In the genomic region with DNA sequence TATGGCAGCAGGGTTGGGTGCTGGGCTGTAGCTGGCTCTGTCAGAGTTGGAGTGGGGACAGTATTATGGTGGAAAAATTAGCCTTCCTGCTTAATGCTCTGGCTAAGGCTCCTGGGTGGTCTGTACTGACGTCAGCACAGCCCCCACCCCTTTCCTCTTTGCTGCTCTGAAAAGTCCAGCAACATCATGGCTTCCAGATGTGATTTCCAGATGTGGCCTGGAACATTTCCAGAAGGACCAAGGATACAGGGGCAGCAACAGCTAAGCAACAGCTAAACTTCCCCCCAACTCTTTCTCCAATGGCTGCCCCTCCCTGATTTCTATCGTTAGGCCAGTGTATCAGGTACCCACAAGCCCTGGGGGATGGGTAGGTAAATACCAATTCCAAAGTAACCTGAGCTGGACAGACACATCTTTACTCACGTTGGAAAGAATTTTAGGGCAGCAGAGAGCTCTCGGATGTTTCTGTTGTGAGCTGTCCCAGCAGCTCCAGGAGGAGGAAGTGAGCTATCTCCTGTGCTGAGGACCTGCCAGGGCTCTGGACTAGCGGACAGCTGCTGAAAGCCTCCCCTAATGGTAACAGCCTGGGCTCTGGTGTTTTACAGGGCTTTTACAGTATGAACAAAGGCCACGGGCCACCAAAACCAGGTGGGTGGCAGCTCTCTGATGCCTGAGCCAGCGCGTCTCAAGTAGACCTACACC, we compare ENCODE assay signal across 8 mouse cellular contexts. TPM values are rescaled to one million over a fixed set of nuclear protein-coding genes. Genes with fewer than 3 reads are reported as not detected.
DNase-seq lines count a peak whose midpoint lies in the region.

No protein-coding gene starts in this region.

- DNase-seq in ovary, postnatal 14 days (ENCODE audit: low spot score), result peak; percentile 40
- no peak for DNase-seq in ovary, postnatal 36 days (ENCODE audit: low spot score)
- peak; percentile 19 to 28 for DNase-seq in gastrocnemius, adult 8-10 months (ENCODE audit: low spot score in 2 of 2)
- peak; percentile 76 for DNase-seq in heart, postnatal 4 days
- no peak for DNase-seq in cerebellum, postnatal 10 days
- DNase-seq in right cerebral cortex, postnatal 10 days (ENCODE audit: low spot score in 2 of 2), result no peak
- no peak for DNase-seq in thymus, postnatal 10 days (ENCODE audit: low spot score in 2 of 2)
- no peak for DNase-seq in layer of hippocampus, adult 18-20 months (ENCODE audit: low spot score in 2 of 2)

RNA-seq across cellular contexts. Expression of a gene that starts 49.3 kb away (rescaled TPM):
- total RNA-seq in gastrocnemius, adult 8-10 months (2022), result 1 to 10 TPM; 1.4 to 2.3 (median 1.4) TPM
- 1 to 10 TPM; 8.0 to 9.0 TPM for total RNA-seq in heart, postnatal 4 days (2021)
- 10 to 100 TPM; 28.8 to 32.3 TPM for total RNA-seq in layer of hippocampus, adult 18-20 months (2021)

Comparison
In these comparisons a context has a peak if more than half of its experiments do, and no peak if none do; other contexts are left out.
1. DNase-seq: peak in ovary, postnatal 14 days (single experiment), gastrocnemius, adult 8-10 months (2 of 2) and heart, postnatal 4 days (single experiment); none in ovary, postnatal 36 days (single experiment), cerebellum, postnatal 10 days (0 of 2), right cerebral cortex, postnatal 10 days (0 of 2), thymus, postnatal 10 days (0 of 2) and layer of hippocampus, adult 18-20 months (0 of 2).